Mouse (Mus musculus) frontal cortex, postnatal 10 days (tissue): Measurements from ENCODE around the gene Pigt.
A peak's percentile ranks its signal among the peaks of the same experiment; 100 is the strongest.

Experiments
- DNase-seq, 2 experiments: peaks; one replicate each; pipeline ENCODE4 v3.0.0; 2022; ENCODE audit warnings: low spot score in 2 of 2, mixed read lengths in 1 of 2

The Pigt gene

DNA sequence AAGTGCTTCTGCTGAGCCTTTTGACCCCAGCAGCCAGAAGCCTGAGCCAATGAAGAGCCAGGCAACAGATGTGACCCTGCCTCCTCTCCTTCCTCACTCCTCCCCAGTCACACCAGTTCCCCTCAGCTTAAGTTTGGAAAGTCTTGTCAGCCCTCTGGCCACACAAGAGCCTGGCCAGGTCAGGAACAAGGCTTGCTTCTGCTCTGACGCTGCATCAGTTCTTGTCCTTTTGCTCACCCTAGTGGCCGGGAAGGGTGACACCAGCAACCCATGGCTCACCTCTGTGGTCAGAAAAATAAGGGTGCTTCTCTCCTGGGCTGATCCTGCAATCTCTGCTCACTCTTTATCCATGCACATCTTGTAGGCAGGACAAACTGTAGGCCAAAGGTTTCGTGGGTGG lies 23.5 kb downstream of the Pigt start:
- no peak for DNase-seq

DNA sequence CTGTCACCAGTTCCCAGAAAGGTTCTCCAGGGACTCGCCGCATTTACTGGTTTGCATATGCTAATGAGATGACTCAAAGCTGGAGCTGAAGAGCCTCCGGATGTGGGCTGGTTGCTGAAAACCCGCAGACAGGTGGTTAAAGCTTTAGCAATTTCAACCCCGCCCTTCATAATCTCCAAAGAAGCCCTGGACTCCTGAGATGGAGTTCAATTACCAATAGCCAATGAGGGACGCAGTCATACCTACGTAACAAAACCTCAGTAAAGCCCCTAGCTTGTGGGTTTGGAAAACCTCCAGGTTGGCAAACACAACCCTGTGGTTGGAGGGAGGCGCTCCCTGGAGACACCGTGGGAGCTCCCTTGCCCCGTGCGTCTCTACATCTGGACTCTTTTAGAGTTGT lies 24.5 kb downstream of the Pigt start:
- DNase-seq: no peak

DNA sequence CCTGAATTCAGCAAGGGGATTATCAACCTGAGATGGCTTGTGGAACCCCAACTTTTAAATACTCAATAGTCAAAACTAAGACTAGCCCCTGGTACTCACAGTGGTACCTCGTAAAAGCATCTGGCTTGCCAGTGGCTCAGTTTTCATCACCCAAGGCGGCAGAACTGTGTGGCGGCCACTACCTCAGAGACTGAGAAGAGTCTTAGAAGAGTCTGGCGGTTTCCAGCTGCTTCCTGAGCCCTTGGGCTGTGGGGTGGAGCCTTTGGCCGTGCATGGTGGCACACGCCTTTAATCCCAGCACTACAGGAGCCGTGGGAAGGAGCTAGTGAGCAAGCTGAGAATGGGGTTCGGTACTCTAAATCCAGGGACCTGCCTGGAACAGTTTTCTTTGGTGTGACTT lies 25.0 kb downstream of the Pigt start:
- DNase-seq: no peak

DNA sequence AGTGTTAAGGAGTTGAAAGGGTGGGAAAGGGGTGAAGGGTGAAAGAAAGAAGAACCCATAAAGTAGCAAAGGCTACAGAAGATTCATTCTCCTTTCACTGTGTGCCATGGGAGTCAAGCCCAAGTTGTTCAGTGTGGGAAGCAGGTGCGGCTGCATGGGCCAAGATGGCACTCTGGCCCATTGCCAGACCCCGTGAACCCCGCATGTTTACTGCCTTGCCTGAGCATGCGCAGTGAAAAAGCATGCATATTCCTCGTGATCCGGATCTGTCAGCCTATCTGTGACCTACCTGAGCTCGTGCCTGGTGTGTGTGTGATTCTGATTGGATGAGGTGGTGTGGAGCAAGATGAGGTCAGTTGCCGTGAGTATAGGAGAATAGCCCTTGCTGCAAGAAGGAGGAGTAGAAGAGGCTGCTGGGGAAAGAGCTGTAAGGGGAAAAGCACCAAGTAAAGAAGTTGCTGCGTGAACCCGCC lies 26.0 kb downstream of the Pigt start:
- DNase-seq: no peak

DNA sequence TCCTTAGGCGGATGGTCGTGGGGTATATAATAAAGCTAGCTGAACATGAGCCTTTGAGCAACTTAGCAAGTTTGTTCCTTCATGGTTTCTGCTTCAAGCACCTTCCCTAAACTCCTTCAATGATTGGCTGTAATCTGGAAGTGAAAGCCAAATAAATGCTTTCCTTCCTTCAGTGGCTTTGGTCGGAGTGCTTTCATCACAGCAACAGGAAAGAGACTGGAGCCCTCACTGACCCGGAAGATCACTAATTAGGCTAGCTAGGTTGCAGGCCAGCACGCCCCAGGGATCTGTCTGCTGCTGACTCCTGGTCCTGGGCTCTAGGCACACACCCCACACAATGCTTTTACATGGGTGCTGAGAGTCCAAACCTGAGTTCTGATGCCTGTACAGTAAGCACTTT lies 31.2 kb downstream of the Pigt start:
- no peak for DNase-seq

DNA sequence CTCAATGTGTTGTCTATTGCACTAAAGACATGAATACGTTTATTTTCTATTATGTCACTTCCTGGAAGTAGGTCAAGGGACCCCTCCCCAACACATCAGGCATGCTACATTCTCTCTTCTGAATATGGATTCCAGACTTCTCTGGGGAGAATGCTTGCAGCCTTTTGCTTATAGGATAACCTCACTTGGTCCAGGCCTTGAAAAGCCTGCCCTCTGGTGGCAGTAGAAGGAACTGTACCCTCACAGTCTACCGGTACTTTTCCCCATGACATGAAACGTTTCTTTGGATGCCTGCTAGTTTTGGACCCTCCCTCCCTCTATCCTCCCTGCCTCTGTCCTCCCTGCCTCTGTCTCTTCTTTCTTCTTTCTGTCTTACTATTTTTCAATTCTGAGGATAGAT lies 33.8 kb downstream of the Pigt start:
- DNase-seq: peak in 1 of 2 experiments; percentile 68

DNA sequence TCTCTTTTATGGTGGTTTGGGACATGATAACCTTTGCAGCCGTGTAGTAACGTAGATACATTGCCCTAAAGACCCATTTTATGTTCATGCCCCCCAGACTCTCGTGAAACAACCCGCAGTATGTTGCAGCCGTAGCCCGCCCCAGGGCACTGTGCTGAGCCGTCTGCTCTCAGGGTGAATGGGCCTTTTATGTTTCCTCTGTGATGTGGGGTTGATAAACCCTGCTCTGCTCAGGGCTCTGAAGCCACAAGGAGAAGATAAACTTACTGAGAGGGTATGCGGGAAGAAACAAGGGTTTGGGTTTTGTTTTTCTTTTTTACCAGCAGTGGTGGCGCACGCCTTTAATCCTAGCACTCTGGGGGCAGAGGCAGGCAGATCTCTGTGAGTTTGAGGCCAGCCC lies 37.0 kb downstream of the Pigt start:
- DNase-seq: no peak

DNA sequence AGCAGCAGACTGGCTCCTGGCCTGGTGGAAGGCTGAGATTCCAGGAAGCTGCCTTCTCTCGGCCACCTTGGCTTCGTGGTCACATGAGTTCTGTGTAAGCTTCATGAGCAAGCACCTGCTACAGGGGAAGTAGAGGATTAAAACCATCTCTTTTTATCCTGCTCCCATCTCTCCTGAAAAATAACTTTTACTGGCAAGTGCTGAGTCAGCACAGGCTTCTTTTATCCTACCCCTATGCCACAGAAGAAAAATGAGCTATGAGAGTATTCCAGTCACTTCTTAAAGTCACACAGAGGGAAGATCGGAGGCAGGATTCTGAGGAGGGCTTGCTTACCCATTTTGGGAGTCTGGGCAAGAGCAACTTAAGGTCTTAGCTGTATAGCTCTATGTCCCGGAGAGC lies 39.7 kb downstream of the Pigt start:
- DNase-seq: no peak

DNA sequence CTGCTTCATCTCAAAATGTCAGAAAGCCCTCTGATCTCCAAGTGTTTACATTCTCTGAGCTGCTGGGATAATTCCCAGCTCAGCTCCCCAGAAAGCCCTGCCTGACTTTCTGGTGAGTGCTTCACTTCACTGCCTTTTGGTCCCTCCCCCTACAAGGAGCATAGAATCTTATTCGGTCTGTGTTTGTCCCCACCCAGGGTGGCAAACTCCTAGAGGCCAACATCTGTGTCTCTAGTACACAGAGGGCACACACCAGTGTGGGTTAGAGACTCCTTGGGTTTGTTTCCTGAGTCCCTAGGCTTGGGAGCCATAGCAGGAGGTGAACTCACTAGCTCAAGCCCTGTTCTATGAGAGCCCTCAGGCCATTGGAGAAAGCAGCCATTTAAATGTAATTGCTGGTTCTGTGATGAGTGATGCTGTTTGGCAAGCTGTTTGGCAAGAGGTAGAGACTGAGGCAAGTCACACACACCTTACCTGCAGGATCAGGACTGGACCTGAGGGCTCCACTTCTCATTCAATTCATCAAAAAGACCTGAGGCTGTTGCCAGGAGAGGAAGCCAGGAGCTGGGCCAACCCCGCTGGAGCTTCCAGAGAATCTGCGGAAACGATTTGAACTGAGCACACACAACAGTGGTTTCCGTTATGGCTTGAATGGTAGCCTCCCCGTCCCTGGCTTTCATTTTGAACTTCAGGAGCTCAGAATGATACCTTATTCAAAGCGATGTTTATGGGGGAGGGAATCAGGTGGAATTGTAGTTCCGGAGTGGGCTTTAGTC lies 43.5 kb downstream of the Pigt start:
- no peak for DNase-seq

DNA sequence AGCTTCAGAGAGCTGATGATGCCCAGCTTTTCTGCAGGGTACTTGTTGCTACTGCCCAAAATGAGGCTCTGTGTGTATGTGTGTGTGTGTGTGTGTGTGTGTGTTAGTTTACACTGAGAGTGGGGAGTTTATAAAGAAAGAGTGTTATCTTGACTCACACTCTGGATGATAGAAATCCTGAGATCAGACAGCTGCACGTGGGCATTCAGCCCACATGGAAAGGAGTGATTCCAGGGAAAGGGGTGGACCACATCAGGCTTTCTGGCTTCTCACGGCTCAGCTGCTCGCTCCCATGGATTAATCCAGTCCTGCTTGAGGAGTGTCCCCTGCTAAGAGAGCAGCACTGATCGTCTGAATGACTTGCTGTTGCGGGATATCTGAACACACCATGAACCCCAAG lies 44.8 kb downstream of the Pigt start:
- DNase-seq: peak; percentile 16 to 49

DNA sequence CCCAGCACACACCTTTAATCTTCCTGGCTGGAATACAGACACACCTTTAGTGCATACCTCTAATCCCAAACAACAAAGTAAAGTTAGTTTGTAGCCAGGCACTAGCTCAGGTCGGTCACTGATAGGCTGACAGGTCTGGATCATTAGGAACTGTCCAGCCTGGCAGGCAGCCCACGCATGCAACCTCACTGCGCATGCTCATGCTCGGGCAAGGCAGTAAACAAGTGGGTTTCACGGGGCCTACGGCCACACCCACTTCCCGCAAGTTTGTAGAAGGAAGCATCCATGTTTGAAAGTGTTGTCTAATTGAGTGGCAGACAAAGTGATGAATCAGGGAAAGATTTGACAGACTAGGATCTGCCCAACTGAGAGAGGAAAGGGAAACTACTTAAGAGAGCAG lies 45.3 kb downstream of the Pigt start:
- DNase-seq: no peak

DNA sequence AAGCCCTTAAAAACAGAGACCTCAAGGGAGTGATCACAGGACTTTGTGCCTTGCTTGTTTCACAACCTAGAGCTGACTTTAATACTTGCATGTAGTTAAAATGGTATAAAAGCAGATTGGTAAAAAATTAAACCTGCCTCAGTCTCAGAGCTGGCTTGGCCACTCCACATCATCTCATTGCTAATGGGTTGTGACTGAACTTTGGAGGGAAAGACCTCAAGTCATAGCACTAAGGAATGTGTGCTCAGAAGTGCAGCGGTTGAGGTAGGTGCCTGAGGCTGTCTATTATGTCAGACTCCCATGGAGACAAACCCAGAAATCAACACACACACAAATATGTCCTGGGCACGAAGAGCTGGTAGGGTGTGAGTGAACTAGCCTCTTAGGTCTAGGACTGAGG lies 46.4 kb downstream of the Pigt start:
- no peak for DNase-seq

DNA sequence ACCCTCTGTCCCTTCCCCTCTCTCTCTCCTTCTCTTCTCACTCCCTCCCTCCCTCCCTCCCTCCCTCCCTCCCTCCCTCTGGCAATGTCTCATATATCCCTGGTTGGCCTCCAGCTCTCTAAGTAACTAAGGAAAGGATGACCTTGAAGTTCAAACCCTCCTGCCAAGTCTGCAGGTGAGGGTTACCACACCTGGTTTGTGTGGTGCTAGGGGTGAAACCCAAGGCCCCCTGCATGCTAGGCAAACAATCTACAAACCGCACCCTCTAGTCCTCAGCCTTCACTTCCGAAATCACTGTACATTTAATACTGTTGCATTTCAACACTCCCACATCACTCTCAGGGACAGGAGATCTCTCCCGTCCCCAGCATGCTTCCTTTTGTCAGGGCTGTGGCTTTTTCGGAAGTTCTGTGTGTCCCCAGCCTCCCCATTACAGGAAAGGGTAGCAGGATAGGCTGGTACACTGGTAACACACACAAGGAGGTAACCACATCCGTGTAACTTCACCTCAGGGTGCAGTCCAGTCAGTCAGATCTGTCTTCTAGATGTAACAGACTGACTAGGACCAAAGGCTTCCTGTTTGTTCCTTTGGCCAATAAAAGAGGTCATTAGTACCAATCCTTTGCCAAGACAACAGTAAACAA lies 47.3 kb downstream of the Pigt start:
- no peak for DNase-seq

DNA sequence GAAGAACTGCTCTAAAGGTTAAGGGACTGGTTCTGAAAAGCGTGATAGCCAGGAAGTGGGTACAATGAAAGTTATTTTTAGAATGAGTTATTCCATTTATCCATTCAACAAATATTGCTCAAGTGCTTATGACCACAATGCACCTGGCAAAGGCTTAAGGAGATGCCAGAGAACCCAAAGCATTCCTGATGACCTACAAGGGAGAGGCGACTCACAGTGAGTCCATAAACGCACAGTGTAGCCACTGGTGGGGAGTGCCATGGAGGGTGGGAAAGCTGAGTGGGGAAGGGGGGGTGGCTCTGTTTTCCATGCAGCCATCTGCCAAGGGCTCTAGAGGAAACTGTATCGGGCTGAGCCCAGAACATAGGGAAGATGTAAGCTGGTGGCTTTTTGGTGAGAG lies 52.0 kb downstream of the Pigt start:
- no peak for DNase-seq

DNA sequence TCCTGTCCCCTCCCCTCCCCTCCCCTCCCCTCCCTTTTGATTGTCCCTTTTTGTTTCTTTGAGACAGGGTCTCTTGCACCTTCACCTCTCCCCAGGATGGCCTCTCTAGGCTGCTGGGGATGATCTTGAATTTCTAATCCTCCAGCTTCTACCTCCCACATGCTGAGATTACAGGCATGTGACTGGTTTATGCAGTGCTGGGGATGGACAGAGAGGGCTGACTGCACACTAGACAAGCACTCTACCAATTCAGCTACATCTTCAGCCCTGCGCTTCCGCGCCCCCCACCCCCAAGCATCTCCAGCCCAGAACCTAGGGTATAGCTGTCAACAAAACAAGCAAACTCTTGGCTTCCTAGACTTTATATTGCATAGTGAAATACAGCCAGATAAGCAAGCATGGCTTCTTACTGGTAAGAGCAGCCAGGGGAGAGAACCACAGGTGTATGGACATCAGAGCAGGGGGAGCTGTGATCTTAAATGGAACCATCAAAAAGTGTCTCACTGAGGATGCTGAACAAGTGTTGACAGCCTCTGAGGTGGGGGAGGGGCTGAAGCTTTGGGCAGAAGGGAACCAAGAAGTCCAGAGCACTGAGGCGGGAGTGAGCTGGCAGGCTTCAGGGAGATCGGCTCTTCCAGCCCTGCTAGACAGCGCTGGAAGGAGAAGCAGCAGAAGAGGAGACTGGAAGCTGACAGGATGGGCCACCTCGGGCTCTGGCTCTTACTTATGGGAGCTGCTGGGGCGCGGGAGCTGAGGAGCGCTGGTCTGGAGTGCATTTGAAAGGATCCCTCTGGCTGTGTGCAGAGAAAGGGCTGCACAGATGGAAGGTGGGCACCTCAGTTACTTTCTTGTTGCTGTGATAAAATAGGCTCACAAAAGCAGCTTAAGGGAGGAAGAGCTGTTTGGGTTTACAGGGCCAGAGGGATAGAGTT lies 52.9 kb downstream of the Pigt start:
- no peak for DNase-seq

DNA sequence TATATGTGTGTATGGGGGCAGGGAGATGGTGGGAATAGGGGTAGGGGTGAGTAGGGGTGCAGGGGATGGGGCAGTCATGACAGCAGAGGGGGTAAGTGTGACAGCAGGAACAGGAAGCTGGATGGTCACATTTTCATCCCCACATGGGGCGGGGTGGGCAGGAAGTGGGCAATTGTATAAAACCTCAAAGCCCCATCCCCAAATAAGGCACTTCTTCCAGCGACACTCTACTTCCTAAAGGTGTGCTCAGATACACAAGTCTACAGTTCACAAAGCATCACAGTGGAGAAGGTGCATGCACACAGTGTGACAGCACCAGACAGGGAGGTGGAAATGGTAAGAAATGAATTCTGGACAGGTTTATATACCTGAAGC lies 53.6 kb downstream of the Pigt start:
- no peak for DNase-seq

DNA sequence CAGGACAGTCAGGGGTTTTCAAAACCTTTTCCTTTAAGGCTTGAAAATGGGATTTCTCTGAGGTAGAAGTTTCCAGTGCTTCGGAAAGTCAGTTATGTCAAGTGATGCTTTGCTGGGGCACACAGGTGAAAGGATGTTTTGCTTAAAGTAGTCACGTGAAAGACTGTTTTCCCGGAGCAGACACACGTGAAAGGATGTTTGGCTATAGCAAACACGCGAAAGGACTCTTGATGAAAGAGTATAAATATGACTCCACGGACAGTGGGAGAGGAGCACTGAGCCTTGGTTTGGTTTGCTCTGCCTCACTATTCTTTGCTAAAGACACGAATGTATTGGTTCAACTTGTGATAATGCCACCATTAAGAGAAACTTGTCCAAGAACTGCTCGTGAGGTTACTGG lies 54.2 kb downstream of the Pigt start:
- DNase-seq: no peak
